Mouse (Mus musculus) testis, adult 2 months (tissue): ENCODE data around the gene Bach1.

ENCODE experiments used
- CTCF ChIP-seq: fragments of 200-500 bp; IDR thresholded peaks from 2 replicates; pipeline ENCODE4 v1.5.1; 2012; ENCODE audit warnings: low read depth, mild to moderate bottlenecking, inconsistent platforms, low read length, moderate library complexity; ENCODE audit not compliant: control insufficient read depth, insufficient read depth, insufficient replicate concordance
- POLR2A ChIP-seq: fragments of 200-500 bp; IDR thresholded peaks from 2 replicates; pipeline ENCODE4 v1.6.1; 2012; ENCODE audit warnings: low read depth, mild to moderate bottlenecking, inconsistent platforms, low read length, moderate library complexity; ENCODE audit not compliant: control insufficient read depth

DNA sequence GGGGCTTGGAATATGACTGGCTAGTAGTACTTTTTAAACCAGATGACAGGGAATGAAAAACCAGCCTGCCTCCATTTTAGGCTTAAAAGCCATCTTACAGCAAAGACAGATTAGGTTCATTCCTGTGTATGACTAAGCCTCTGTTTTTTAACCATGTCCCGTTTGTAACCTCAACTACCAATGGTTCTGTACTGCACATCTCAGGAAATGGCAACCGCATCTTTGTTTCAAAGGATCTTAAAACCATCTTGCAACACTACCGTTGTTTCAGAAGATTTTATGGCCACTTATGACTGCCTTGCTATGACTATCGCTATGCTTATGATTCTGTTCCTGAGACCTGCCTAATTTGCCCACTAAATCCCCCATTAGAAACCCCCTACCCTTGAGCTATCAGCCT, 78.6 kb downstream of the Bach1 start:
- TF ChIP-seq POLR2A: no peak
- no peak for TF ChIP-seq CTCF
